Mouse (Mus musculus) kidney, adult 2 months (tissue): ENCODE measurements at regions not wholly inside any gene's neighbourhood (a gene's known extent, or its start where the extent isn't known, plus 50 kb on each side); places are given as distances from the start of the nearest gene placed in this dataset.

ENCODE experiments used
- DNase-seq: peaks from one replicate; pipeline ENCODE4 v3.0.0; 2021
- H3K27ac ChIP-seq: fragments of 200-500 bp; 2 replicates; pipeline ENCODE4 v1.5.1; 2012; ENCODE audit warnings: low read depth, low read length, control low read depth, inconsistent platforms; ENCODE audit not compliant: insufficient read depth
- H3K27me3 ChIP-seq: fragments of 200-500 bp; replicated peaks from 2 replicates; pipeline ENCODE4 v1.6.1; 2012; ENCODE audit warnings: mild to moderate bottlenecking, moderate library complexity, low read length, inconsistent platforms; ENCODE audit not compliant: control insufficient read depth, insufficient read depth
- H3K36me3 ChIP-seq: fragments of 200-500 bp; 2 replicates; pipeline ENCODE4 v1.6.1; 2012; ENCODE audit warnings: mild to moderate bottlenecking, moderate library complexity, low read length, inconsistent platforms; ENCODE audit not compliant: control insufficient read depth, insufficient read depth
- H3K4me1 ChIP-seq: fragments of 200-500 bp; 2 replicates; pipeline ENCODE4 v1.6.1; 2011; ENCODE audit warnings: low read length; ENCODE audit not compliant: control insufficient read depth, insufficient read depth
- H3K4me3 ChIP-seq: fragments of 200-500 bp; 2 replicates; pipeline ENCODE4 v1.5.1; 2011; ENCODE audit warnings: mild to moderate bottlenecking, low read depth, low read length, control low read depth; ENCODE audit not compliant: insufficient read depth
- CTCF ChIP-seq: fragments of 200-500 bp; conservative IDR thresholded peaks from 2 replicates; pipeline ENCODE4 v1.5.1; 2011; ENCODE audit warnings: low read depth, mild to moderate bottlenecking, control low read depth, low read length, moderate library complexity, mixed read lengths; ENCODE audit not compliant: insufficient read depth, insufficient read length
- POLR2A ChIP-seq: fragments of 200-500 bp; IDR thresholded peaks from one replicate; pipeline ENCODE4 v1.6.1; 2011; ENCODE audit warnings: low read depth, low read length, control low read depth
- WGBS: fragments of 180-500 bp; shearing (Covaris S2); methylation state at CpG from one replicate; pipeline ENCODE4 v1.1.7; 2018; 5-methylcytosine and 5-hydroxymethylcytosine counted together

DNA sequence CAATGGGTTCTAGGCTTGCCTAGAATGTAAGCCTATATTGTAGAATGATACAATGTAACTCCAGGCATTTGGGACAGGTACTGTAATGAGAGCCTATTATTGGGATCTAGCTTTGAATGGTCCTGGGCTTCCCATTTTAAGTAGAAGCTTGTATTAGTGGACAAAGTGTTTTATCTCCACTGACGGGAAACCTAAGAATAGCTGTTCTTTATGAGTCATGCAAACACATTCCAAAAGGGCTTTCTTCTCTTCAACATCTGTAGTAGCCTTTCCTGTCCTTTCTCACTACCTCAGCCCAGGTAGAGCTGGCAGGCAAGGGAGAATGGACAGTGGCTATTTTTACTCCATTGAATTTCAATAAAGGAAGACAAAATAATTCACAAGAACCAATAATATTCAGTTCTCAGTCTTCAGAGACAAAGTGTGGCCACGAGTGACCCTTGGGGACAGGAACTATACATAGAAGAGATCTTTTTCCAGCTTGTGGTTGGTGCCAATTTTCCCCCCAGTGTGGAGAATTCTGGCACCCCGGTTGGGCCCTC lies 82.8 kb downstream of the Csl start:
- DNase-seq: no peak
- H3K27me3 ChIP-seq: no peaks in the 10 kb centered on the region
- 68% methylated on average over 3 of the region's 3 CpGs for WGBS
- H3K4me1 ChIP-seq: no peaks in the 10 kb centered on the region
- TF ChIP-seq CTCF (no peak), POLR2A (no peak)
- H3K36me3 ChIP-seq: no peaks in the 10 kb centered on the region
- no peak overlapping the region for H3K4me3 ChIP-seq
- no peak overlapping the region for H3K27ac ChIP-seq

DNA sequence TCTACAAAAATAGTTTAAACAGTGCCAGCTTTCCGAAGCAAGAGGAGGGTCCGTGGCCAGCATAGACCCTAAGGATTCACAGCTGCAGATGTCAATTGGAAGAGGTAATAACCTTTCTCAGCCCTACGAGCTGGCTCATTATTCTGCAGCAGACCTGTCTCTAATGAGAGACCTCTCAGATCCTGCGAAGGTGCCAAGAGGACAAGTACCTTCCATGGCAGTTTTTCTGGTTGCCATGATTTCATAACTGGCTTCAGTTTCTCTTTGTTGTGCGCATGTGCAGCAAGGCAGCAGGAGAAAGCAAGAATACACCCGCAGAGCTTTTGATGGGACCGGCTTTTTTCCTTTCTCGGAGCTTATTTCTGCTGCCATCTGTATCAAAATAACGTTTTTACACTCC lies 81.4 kb downstream of the Csl start:
- no peak for DNase-seq
- Histone ChIP-seq H3K4me1 (no peaks in the 10 kb centered on the region), H3K27me3 (no peaks in the 10 kb centered on the region), H3K27ac (no peak overlapping the region), H3K4me3 (no peak overlapping the region), H3K36me3 (no peaks in the 10 kb centered on the region)
- 84% methylated on average over 9 of the region's 9 CpGs for WGBS
- no peak for TF ChIP-seq POLR2A
- TF ChIP-seq CTCF: no peak

DNA sequence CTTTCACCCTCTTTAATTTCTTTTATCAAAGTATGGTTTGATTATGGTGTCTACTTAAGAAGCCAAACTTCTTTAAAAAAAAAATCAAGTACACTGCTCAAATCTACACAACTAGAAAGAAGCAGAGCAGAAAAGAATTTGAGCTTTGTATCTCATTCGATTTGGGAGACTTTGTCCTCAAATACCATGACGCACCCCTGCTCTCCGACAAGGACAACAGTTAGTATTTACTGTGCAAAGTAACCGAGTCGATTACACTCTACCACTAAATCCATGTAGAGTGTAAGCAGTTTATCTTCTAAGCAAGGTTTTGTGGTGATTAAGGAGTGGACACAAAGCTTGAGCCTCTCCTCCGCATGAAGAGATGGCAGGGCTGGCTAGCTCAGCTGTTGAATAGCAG lies 79.6 kb downstream of the Csl start:
- Histone ChIP-seq H3K27me3 (no peaks in the 10 kb centered on the region), H3K27ac (no peak overlapping the region), H3K4me1 (no peaks in the 10 kb centered on the region), H3K36me3 (no peaks in the 10 kb centered on the region), H3K4me3 (no peak overlapping the region)
- 68% methylated on average over 6 of the region's 6 CpGs for WGBS
- DNase-seq: no peak
- TF ChIP-seq POLR2A (no peak), CTCF (no peak)

- no peak for DNase-seq
- no peaks in the 10 kb centered on the region for H3K27me3 ChIP-seq
- no peak for TF ChIP-seq POLR2A
- no peak for TF ChIP-seq CTCF
- no peak overlapping the region for H3K4me3 ChIP-seq
- no peaks in the 10 kb centered on the region for H3K36me3 ChIP-seq
- H3K27ac ChIP-seq: no peak overlapping the region
- no peaks in the 10 kb centered on the region for H3K4me1 ChIP-seq
- 65% methylated on average over 4 of the region's 4 CpGs for WGBS
These were observed 77.5 kb downstream of the Csl start for GRCm38 (mm10) chr10:99681932-99682331.

GRCm38 (mm10) chr10:99682350-99682749 lies 77.1 kb downstream of the Csl start:
- H3K4me3 ChIP-seq: no peak overlapping the region
- H3K36me3 ChIP-seq: no peaks in the 10 kb centered on the region
- no peak for DNase-seq
- H3K27me3 ChIP-seq: no peaks in the 10 kb centered on the region
- no peaks in the 10 kb centered on the region for H3K4me1 ChIP-seq
- TF ChIP-seq POLR2A (no peak), CTCF (no peak)
- no peak overlapping the region for H3K27ac ChIP-seq
- 91% methylated on average over 9 of the region's 9 CpGs for WGBS

GRCm38 (mm10) chr10:99683310-99683709 lies 76.1 kb downstream of the Csl start:
- DNase-seq: no peak
- no peak for TF ChIP-seq POLR2A
- no peak for TF ChIP-seq CTCF
- 66% methylated on average over 3 of the region's 3 CpGs for WGBS

GRCm38 (mm10) chr10:99685911-99686310 lies 73.5 kb downstream of the Csl start:
- Histone ChIP-seq H3K27me3 (no peaks in the 10 kb centered on the region), H3K4me3 (no peak overlapping the region), H3K27ac (no peak overlapping the region), H3K36me3 (no peaks in the 10 kb centered on the region), H3K4me1 (no peaks in the 10 kb centered on the region)
- 50% methylated on average over 5 of the region's 5 CpGs for WGBS
- TF ChIP-seq POLR2A (no peak), CTCF (no peak)
- no peak for DNase-seq

More at GRCm38 (mm10) chr10:99683310-99683709, 76.1 kb downstream of the Csl start:
- Histone ChIP-seq H3K4me3 (no peak overlapping the region), H3K27ac (no peak overlapping the region), H3K27me3 (no peaks in the 10 kb centered on the region), H3K4me1 (no peaks in the 10 kb centered on the region), H3K36me3 (no peaks in the 10 kb centered on the region)

DNA sequence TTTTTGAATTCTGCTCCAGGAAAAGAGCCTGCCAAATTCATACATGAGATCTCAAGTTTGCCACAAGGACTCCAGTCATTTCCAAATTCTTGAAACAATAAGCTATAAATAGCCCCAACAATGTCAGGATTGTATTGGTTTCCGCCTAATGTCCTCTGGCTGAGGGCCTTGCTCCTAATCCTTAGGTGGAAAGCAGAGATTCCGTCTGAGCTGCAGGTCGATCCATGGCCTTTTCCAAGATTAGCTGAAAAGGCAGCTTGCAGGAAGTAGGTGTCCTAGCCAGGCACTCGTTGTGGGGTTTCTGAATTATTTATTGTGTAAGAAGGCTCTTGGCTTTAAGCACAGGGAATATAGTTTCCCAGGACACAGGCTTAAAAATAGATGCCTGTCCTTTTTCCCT lies 72.4 kb downstream of the Csl start:
- H3K27ac ChIP-seq: 0 out of 2 replicates have a peak overlapping the region, but pooled peaks have one; percentile 45
- 52% methylated on average over 4 of the region's 4 CpGs for WGBS

More for the DNA sequence above, 72.4 kb downstream of the Csl start:
- DNase-seq: peak; percentile 47
- H3K4me1 ChIP-seq: no peaks in the 10 kb centered on the region
- H3K4me3 ChIP-seq: no peak overlapping the region
- TF ChIP-seq CTCF (no peak), POLR2A (no peak)
- H3K27me3 ChIP-seq: no peaks in the 10 kb centered on the region
- no peaks in the 10 kb centered on the region for H3K36me3 ChIP-seq
